Mouse (Mus musculus): ENCODE data around the gene As3mt. TPM values are rescaled to one million over a fixed set of nuclear protein-coding genes. Genes with fewer than 3 reads are reported as not detected.

The As3mt gene
- polyA plus RNA-seq (2017; shearing (Covaris generic)), result 2.7 TPM

GRCm38 (mm10) chr19:46707296-46708151, at the start of gene As3mt:
Gene As3mt (plus strand): TSS chr19:46707458.

DNA sequence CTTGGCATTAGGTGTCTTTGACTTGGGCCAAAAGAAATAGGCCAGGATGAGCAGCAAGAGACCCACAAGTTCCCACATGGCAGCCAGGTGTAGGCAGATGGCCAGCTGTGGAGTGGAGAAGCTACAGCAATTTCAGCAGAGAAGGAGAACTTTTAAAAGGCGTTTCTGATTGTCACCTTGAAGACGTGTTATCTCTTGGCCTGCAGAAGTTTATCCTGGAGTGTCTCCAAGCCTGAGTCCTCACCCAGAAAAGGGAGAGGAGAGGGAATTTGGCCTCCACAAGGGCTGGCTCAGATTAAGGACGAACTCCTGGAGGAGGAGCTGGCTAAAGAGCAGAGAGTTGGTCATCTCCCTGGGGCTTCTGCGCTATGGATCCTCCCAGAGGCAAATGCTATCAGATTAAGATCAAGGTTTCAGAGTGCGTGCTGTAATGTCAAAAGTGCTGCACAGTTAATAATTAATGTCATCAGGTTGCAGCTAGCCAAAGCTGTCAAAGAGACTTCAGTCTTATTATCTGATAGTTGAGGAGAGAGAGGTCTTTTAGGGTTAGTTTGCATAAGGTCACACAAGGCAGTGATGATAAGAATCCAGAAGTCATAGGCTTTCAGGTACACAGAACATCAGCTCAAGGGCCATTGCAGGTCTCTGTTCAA, 34.4 kb upstream of the As3mt start, which contains the start of gene Cyp17a1:
TSS of gene Cyp17a1 (minus strand) at position 407 of the 653 bp plus-strand sequence.

DNA sequence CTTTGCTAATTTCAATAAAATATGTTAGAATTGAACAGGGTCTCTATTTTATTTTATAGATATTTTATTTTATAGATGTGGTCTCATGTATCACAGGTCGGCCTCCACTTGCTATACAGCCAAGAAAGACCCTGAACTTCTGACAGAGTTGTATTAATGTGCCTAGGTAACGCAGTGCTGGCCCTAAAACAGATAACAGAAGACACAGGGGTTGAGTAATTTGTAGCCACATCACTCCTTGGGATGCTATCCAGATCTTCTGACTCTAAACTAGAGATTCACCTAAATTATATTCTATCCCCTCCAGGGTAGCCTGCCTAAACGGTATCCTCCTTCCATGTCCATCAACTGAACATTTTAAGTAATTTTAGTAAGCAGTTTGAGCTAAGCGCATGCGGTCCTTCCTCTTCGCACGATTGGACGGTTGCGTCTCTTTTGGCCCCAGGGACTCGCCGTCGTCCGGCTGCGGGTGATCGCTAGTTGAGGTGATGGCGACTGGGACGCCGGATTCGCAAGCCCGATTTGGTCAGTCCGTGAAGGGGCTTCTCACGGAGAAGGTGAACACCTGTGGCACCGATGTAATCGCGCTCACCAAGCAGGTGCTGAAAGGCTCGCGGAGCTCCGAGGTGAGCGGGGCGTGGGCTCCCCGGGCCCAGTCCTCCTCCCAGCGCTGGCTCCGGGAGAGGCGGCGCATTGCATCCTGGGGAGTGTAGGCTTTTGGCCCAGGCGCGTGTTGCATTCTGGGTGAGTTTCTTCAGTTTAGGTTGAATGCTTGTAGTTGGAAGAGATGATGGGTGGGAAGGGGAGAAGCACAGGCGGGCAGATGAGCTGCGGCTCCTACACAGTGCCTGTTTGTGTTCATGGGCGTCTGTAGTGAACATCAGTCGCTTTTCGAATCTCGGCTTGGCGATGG, 17.5 kb upstream of the As3mt start, which contains the start of gene Borcs7:
TSS of gene Borcs7 (plus strand) at position 447 of the 913 bp plus-strand sequence.

DNA sequence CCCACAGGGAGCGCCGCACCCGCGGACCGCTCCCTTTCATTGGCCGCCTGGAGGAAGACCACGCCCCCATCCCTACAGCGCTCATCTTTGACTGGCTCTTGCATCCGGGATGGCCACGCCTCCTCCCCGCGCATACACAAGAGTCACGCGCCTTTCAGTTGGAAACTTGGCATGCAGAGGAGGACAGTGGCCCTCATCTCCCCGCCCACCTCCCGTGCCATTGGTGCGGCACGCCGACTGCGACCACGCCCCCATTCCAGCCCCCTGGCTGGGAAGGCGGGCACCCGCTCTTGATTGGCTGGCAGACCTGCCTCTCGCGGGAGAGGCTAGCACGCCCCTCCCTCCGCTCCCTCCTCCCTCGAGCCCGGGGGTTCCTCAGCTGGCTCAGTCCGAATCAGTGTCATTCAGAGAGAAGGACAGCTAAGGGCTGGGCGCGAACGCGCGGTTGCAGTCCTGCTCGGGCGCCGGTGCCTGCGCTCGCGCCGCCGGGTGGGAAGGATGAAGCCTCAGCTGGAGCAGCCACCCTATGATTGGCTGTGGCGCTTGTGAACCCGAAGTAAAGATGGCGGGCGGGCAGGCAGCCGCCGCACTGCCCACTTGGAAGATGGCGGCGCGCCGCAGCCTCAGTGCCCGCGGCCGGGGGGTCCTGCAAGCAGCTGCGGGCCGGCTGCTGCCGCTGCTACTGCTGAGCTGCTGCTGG, 54.1 kb downstream of the As3mt start, which contains the start of gene Cnnm2:
TSS of gene Cnnm2 (plus strand) at position 350 of the 700 bp plus-strand sequence.

Other genes starting within 250 kb of the As3mt start
- gene Trim8, start 205.8 kb upstream of the As3mt start, polyA plus RNA-seq (2017; shearing (Covaris generic)), result 80.2 TPM
- gene Arl3, start 134.3 kb upstream of the As3mt start, polyA plus RNA-seq (2017; shearing (Covaris generic)), result 15.2 TPM
- 10.4 TPM for gene Sfxn2, start 134.1 kb upstream of the As3mt start, polyA plus RNA-seq (2017; shearing (Covaris generic))
- gene Wbp1l, start 108.4 kb upstream of the As3mt start, polyA plus RNA-seq (2017; shearing (Covaris generic)), result 71.2 TPM
- not detected for gene Cyp17a1, start 34.3 kb upstream of the As3mt start, polyA plus RNA-seq (2017; shearing (Covaris generic))
- gene Borcs7, start 17.6 kb upstream of the As3mt start, polyA plus RNA-seq (2017; shearing (Covaris generic)), result 2.1 TPM
- gene Cnnm2, start 54.1 kb downstream of the As3mt start, polyA plus RNA-seq (2017; shearing (Covaris generic)), result 4.1 TPM

Measured in effector memory CD4-positive, alpha-beta T cell, adult 5 months (primary cell).